Mouse (Mus musculus): ENCODE results near the gene Acacb. TPM values are rescaled to one million over a fixed set of nuclear protein-coding genes. Genes with fewer than 3 reads are reported as not detected.

Gene Acacb
- 3.2 and 4.4 TPM in 2 replicates for polyA plus RNA-seq (2012; rRNA removed)

DNA sequence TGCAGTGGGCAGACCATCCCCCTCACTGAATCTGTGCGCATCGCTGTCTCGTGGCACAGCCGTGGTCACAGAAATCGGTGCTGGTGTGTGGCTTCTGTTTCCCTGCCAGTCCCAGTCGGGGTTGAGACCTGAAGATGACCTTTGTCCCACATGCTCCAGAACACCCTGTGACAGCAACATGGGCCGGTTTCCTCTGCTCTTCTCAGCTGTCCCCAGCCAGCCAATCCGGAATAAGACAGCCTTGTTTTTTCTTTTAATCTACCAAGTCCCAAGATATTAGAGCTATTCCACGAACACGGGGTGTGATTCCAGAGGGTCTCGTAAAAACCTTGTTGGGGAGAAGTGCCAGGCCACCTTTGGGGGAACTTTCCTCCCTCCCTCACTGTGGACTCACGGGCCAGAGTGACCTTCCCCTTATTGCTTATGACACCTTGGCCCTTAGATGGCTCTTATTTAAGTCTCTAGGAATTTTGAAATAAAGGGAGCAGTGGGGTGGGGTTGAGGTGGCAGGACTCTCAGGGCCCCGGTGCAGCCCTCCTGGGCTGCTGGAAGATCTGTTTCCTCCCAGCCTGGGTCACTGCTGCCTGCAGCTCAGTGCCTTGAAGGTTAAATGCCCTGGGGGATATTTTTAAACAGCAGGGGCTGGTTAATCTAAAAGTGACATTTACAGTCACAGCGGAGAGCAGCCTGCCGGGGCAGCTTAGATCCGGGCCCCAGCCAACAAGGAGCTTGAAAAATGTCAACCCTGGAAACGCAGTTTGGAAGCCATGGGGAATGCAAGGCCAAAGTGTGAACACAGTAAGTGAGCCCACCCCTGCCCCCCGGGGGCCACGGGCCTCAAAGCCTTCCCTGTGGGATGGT is at the start of gene Acacb:
Acacb (plus strand) TSS at position 508 of the 861 bp plus-strand sequence.

GRCm38 (mm10) chr5:114127374-114128349 is 18.7 kb upstream of the Acacb start, which contains the start of gene Alkbh2:
TSS of gene Alkbh2 (minus strand) at chr5:114128218.

DNA sequence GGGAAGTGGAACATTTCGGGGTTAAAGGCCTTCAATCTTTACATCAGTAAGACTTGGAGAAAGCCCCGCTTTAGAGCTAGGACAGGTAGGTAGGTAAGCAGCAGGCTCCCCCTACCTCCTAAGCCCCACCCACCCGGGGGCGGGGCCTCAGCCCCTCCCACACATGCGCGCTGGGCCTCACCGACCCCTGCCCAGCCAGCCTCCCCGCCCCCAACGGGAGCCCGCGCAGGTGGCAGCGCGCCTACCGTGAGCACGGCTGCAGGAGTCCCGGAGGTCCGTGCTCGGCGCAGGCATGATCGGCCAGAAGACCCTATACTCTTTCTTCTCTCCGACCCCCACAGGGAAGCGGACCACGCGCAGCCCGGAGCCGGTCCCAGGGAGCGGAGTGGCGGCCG is 16.1 kb upstream of the Acacb start, which contains the start of gene Ung:
Ung (plus strand) TSS at position 176 of the 395 bp plus-strand sequence.

GRCm38 (mm10) chr5:114273693-114274402 is 127.5 kb downstream of the Acacb start, which contains the start of gene Foxn4:
TSS of gene Foxn4 (minus strand) at chr5:114273807.

DNA sequence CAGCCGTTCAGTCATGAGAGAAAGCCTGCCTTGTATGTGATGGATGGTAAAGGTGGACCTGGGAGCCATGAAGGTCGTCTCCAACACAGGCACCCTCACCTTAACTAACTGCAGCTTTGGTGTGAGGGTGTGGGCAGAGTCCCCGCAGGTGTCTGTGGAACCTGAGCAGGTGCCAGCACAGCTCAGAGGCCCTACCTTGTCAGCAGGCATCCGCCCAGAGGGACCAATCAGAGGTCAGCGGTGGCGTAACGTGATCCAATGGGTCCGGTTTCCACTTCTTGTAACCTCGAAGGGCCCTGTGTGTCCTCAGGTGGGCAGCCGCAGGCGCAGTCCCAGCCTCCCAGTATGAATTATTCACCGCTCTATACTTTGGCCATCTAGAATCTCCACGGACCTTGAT is 142.5 kb downstream of the Acacb start, which contains the start of gene Myo1h:
Myo1h (plus strand) TSS at position 293 of the 400 bp plus-strand sequence.

Other genes with a start within 250 kb of the Acacb start
- gene Coro1c, start 237.8 kb upstream of the Acacb start, polyA plus RNA-seq (2012; rRNA removed), result 150 and 179 TPM in 2 replicates
- 13.7 and 14.6 TPM in 2 replicates for gene Ssh1, start 152.6 kb upstream of the Acacb start, polyA plus RNA-seq (2012; rRNA removed)
- not detected in 2 replicates for gene Dao, start 142.8 kb upstream of the Acacb start, polyA plus RNA-seq (2012; rRNA removed)
- 33.6 and 35.0 TPM in 2 replicates for gene Usp30, start 81.1 kb upstream of the Acacb start, polyA plus RNA-seq (2012; rRNA removed)
- 48.3 and 52.9 TPM in 2 replicates for gene Svop, start 55.0 kb upstream of the Acacb start, polyA plus RNA-seq (2012; rRNA removed)
- 12.1 and 12.9 TPM in 2 replicates for gene Alkbh2, start 18.3 kb upstream of the Acacb start, polyA plus RNA-seq (2012; rRNA removed)
- gene Ung, start 16.1 kb upstream of the Acacb start, polyA plus RNA-seq (2012; rRNA removed), result 14.3 and 14.8 TPM in 2 replicates
- 0.91 and 1.2 TPM in 2 replicates for gene Foxn4, start 127.3 kb downstream of the Acacb start, polyA plus RNA-seq (2012; rRNA removed)
- gene Myo1h, start 142.6 kb downstream of the Acacb start, polyA plus RNA-seq (2012; rRNA removed), result 0.50 and 0.93 TPM in 2 replicates
- 89.0 and 92.6 TPM in 2 replicates for gene Kctd10, start 234.0 kb downstream of the Acacb start, polyA plus RNA-seq (2012; rRNA removed)
- 49.1 and 49.6 TPM in 2 replicates for gene Ube3b, start 234.1 kb downstream of the Acacb start, polyA plus RNA-seq (2012; rRNA removed)